Mouse (Mus musculus) forebrain, embryonic 11.5 days (tissue): Measurements from ENCODE around the gene Cep63. TPM values are rescaled to one million over a fixed set of nuclear protein-coding genes. Genes with fewer than 3 reads are reported as not detected.

Experiments
- ATAC-seq: fragments of 200-750 bp; cut with Nextera tagmentation; replicated peaks from 2 replicates; pipeline ENCODE4 v1.8.0; 2017; ENCODE audit warnings: moderate TSS enrichment; ENCODE audit not compliant: low FRiP score
- DNase-seq: peaks from one replicate; pipeline ENCODE4 v3.0.0-alpha.2; 2017; ENCODE audit warnings: low spot score
- H3K27ac ChIP-seq: fragments of 300-500 bp; sonication (generic); 2 replicates; pipeline ENCODE4 v1.5.1; 2014; ENCODE audit warnings: low read depth, low read length
- H3K27me3 ChIP-seq: fragments of 300-500 bp; sonication (generic); 2 replicates; pipeline ENCODE4 v1.6.1; 2014; ENCODE audit warnings: mild to moderate bottlenecking, low read length, mixed read lengths; ENCODE audit not compliant: control insufficient read depth, insufficient read depth
- H3K36me3 ChIP-seq: fragments of 300-500 bp; sonication (generic); 2 replicates; pipeline ENCODE4 v1.6.1; 2014; ENCODE audit warnings: mild to moderate bottlenecking, low read length, moderate library complexity, mixed read lengths; ENCODE audit not compliant: control insufficient read depth, insufficient read depth
- H3K4me1 ChIP-seq: fragments of 300-500 bp; sonication (generic); replicated peaks from 2 replicates; pipeline ENCODE4 v1.6.1; 2014; ENCODE audit warnings: low read length, mixed read lengths; ENCODE audit not compliant: control insufficient read depth, insufficient read depth
- H3K4me2 ChIP-seq: fragments of 300-500 bp; sonication (generic); 2 replicates; pipeline ENCODE4 v1.6.1; 2014; ENCODE audit warnings: low read depth, mild to moderate bottlenecking, low read length, moderate library complexity, mixed read lengths; ENCODE audit not compliant: severe bottlenecking
- H3K4me3 ChIP-seq: fragments of 300-500 bp; sonication (generic); 2 replicates; pipeline ENCODE4 v1.5.1; 2014; ENCODE audit warnings: low read depth, low read length
- H3K9ac ChIP-seq: fragments of 300-500 bp; sonication (generic); 2 replicates; pipeline ENCODE4 v1.6.1; 2014; ENCODE audit warnings: low read length
- H3K9me3 ChIP-seq: fragments of 300-500 bp; sonication (generic); 2 replicates; pipeline ENCODE4 v1.6.1; 2016; ENCODE audit warnings: low read length, mixed read lengths; ENCODE audit not compliant: control insufficient read depth
- WGBS: fragments of 180-500 bp; shearing (Covaris S2); extraction: QIAGEN DNeasy Blood & Tissue Kit; methylation state at CpG from one replicate; pipeline ENCODE4 v1.1.7; 2014; 5-methylcytosine and 5-hydroxymethylcytosine counted together
- polyA plus RNA-seq: library from polyadenylated mRNA; unstranded; fragments of >200 nt; fragmentation: Nextera tagmentation; extraction: Ambion mirVana; gene quantifications from 2 replicates; pipeline ENCODE4 v1.2.1, GENCODE M21; 2014

Cep63 gene
- polyA plus RNA-seq, result 51.4 and 53.2 TPM in 2 replicates

GRCm38 (mm10) chr9:102625983-102626838 is at the start of gene Cep63, which contains the start of gene Anapc13:
TSS of gene Cep63 (minus strand) at chr9:102626534.
TSS of gene Anapc13 (plus strand) at chr9:102626296.
- H3K27me3 ChIP-seq, result no peaks in the 10 kb centered on the region
- ATAC-seq (peak; percentile 95), DNase-seq (peak; percentile 99)
- no peaks in the 10 kb centered on the region for H3K9me3 ChIP-seq
- H3K9ac ChIP-seq, result peak within 1 kb of the TSS; percentile 98
- under 1% methylated on average over 82 of the region's 84 CpGs for WGBS
- H3K36me3 ChIP-seq, result no peaks in the 10 kb centered on the region
- H3K27ac ChIP-seq, result peak within 1 kb of the TSS; percentile 97
- peaks cover 6% of the 10 kb centered on the region; the same call in 1 of the 2 replicates for H3K4me1 ChIP-seq
- peak within 1 kb of the TSS; percentile 78 for H3K4me3 ChIP-seq
- H3K4me2 ChIP-seq, result peak within 1 kb of the TSS; percentile 67

GRCm38 (mm10) chr9:102675922-102676321 is 49.6 kb upstream of the Cep63 start:
- ATAC-seq (no peak), DNase-seq (no peak)
- Histone ChIP-seq H3K27me3 (no peaks in the 10 kb centered on the region), H3K4me1 (no peaks in the 10 kb centered on the region), H3K27ac (no peak overlapping the region), H3K4me3 (no peak overlapping the region), H3K9me3 (no peaks in the 10 kb centered on the region), H3K4me2 (no peak overlapping the region), H3K36me3 (no peaks in the 10 kb centered on the region), H3K9ac (no peak overlapping the region)
- WGBS, result 79% methylated on average over 5 of the region's 5 CpGs

DNA sequence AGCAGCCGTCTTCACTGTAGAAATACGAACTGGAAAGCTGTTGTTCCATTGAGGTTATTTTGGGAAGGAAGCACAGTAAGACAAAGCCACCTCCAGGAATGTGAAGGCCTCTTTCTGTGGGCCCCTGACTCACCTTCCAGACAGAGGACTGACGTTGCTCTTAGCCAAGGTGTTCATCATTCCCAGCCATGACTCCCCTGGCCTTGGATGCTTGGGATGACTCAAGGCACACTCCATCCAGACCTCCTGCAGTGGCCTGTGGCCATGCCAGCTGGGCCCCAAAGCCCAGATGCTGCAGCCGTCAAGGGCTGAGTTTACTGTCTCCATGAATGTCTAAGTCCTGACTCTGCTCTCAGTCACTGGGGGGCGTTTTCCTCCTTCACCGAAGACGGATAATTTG is 47.0 kb upstream of the Cep63 start:
- 84% methylated on average over 7 of the region's 7 CpGs for WGBS
- H3K4me3 ChIP-seq, result no peak overlapping the region

GRCm38 (mm10) chr9:102668906-102669305 is 42.6 kb upstream of the Cep63 start:
- Histone ChIP-seq H3K4me2 (no peak overlapping the region), H3K4me3 (no peak overlapping the region), H3K36me3 (no peaks in the 10 kb centered on the region), H3K9me3 (no peaks in the 10 kb centered on the region), H3K27me3 (no peaks in the 10 kb centered on the region), H3K9ac (no peak overlapping the region), H3K27ac (no peak overlapping the region), H3K4me1 (0 out of 2 replicates have a peak, but pooled peaks cover 3% of the 10 kb centered on the region)
- no peak for DNase-seq
- ATAC-seq, result no peak
- 90% methylated on average over 12 of the region's 12 CpGs for WGBS

More for the DNA sequence above, 47.0 kb upstream of the Cep63 start:
- Histone ChIP-seq H3K9ac (no peak overlapping the region), H3K9me3 (no peaks in the 10 kb centered on the region), H3K36me3 (no peaks in the 10 kb centered on the region), H3K27me3 (no peaks in the 10 kb centered on the region), H3K4me2 (no peak overlapping the region), H3K4me1 (no peaks in the 10 kb centered on the region), H3K27ac (no peak overlapping the region)
- ATAC-seq, result no peak
- no peak for DNase-seq

- 45% methylated on average over 6 of the region's 6 CpGs for WGBS
- DNase-seq (no peak), ATAC-seq (peak; percentile 46; the same call in 1 of the 2 replicates)
- Histone ChIP-seq H3K4me1 (0 out of 2 replicates have a peak, but pooled peaks cover 3% of the 10 kb centered on the region), H3K27me3 (no peaks in the 10 kb centered on the region), H3K27ac (peak overlapping the region; percentile 27), H3K4me3 (no peak overlapping the region), H3K9me3 (no peaks in the 10 kb centered on the region), H3K9ac (no peak overlapping the region; the same call in 1 of the 2 replicates), H3K4me2 (no peak overlapping the region), H3K36me3 (no peaks in the 10 kb centered on the region)
Observed at GRCm38 (mm10) chr9:102668115-102668514, 41.8 kb upstream of the Cep63 start.

GRCm38 (mm10) chr9:102656355-102657095 is 30.2 kb upstream of the Cep63 start:
- no peak overlapping the region for H3K4me3 ChIP-seq
- no peaks in the 10 kb centered on the region for H3K27me3 ChIP-seq
- H3K9me3 ChIP-seq, result no peaks in the 10 kb centered on the region
- H3K9ac ChIP-seq, result no peak overlapping the region
- H3K27ac ChIP-seq, result no peak overlapping the region
- 70% methylated on average over 8 of the region's 8 CpGs for WGBS
- ATAC-seq, result no peak
- H3K4me1 ChIP-seq, result no peaks in the 10 kb centered on the region
- H3K36me3 ChIP-seq, result no peaks in the 10 kb centered on the region
- no peak for DNase-seq
- H3K4me2 ChIP-seq, result no peak overlapping the region

- no peak for DNase-seq
- Histone ChIP-seq H3K27me3 (no peaks in the 10 kb centered on the region), H3K9ac (no peak overlapping the region), H3K4me3 (no peak overlapping the region), H3K4me2 (no peak overlapping the region), H3K9me3 (no peaks in the 10 kb centered on the region), H3K4me1 (peaks cover 5% of the 10 kb centered on the region; the same call in 1 of the 2 replicates), H3K27ac (no peak overlapping the region), H3K36me3 (no peaks in the 10 kb centered on the region)
- WGBS, result 64% methylated on average over 6 of the region's 6 CpGs
- no peak for ATAC-seq
Observed at GRCm38 (mm10) chr9:102651199-102651720, 24.9 kb upstream of the Cep63 start.

DNA sequence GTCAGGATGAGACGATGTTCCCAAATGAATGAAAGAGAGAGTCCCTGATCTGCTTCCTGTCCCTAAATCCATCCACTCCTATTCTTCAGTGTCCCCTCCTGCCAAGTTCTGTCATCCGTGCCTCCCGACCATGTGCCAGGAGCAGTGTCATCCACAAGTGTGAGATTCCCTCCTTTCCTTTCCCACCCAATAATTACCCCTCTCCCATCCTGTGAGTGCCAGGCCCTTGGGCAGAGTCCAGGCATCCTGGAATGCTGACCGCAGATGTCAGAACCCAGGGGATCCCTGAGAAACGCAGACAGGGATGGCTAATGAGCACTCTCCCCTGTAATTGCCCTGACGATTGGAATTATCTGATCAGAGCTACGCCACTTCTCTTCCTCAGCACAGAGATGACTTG is 24.3 kb upstream of the Cep63 start:
- DNase-seq (no peak), ATAC-seq (peak; percentile 18; the same call in 1 of the 2 replicates)
- Histone ChIP-seq H3K4me3 (no peak overlapping the region), H3K27ac (no peak overlapping the region), H3K9ac (no peak overlapping the region), H3K9me3 (no peaks in the 10 kb centered on the region), H3K27me3 (no peaks in the 10 kb centered on the region), H3K4me2 (no peak overlapping the region), H3K4me1 (peaks cover 5% of the 10 kb centered on the region; the same call in 1 of the 2 replicates), H3K36me3 (no peaks in the 10 kb centered on the region)
- 55% methylated on average over 7 of the region's 7 CpGs for WGBS
